Mouse (Mus musculus) heart, adult 2 months (tissue): ENCODE measurements at regions not wholly inside any gene's neighbourhood (a gene's known extent, or its start where the extent isn't known, plus 50 kb on each side); places are given as distances from the start of the nearest gene placed in this dataset.
A peak's percentile ranks its signal among the peaks of the same experiment; 100 is the strongest.

Experiments used
- DNase-seq, 2 experiments: peaks; one replicate each; pipeline ENCODE4 v3.0.0; 2021
- H3K27ac ChIP-seq: fragments of 200-600 bp; 2 replicates; pipeline ENCODE4 v1.8.1; 2022
- H3K27me3 ChIP-seq: fragments of 200-500 bp; 2 replicates; pipeline ENCODE4 v1.6.1; 2012; ENCODE audit warnings: mild to moderate bottlenecking, low read length, inconsistent platforms, mixed read lengths; ENCODE audit not compliant: control insufficient read depth, insufficient read depth
- H3K36me3 ChIP-seq: fragments of 200-500 bp; 2 replicates; pipeline ENCODE4 v1.6.1; 2012; ENCODE audit warnings: low read length, inconsistent platforms; ENCODE audit not compliant: control insufficient read depth, insufficient read depth
- H3K4me1 ChIP-seq: fragments of 200-500 bp; 2 replicates; pipeline ENCODE4 v1.6.1; 2011; ENCODE audit warnings: low read length; ENCODE audit not compliant: control insufficient read depth, insufficient read depth
- H3K4me3 ChIP-seq: fragments of 200-600 bp; 2 replicates; pipeline ENCODE4 v1.8.1; 2022
- H3K79me2 ChIP-seq: fragments of 200-500 bp; replicated peaks from 2 replicates; pipeline ENCODE4 v1.6.1; 2012; ENCODE audit warnings: mild to moderate bottlenecking, inconsistent platforms, low read length, moderate library complexity, mixed read lengths; ENCODE audit not compliant: control insufficient read depth, insufficient read depth
- H3K9ac ChIP-seq: fragments of 200-500 bp; 2 replicates; pipeline ENCODE4 v1.6.1; 2012; ENCODE audit warnings: low read depth, mild to moderate bottlenecking, control low read depth, inconsistent platforms, low read length, mixed read lengths
- CTCF ChIP-seq: fragments of 200-600 bp; IDR thresholded peaks from 2 replicates; pipeline ENCODE4 v1.8.1; 2022; ENCODE audit warnings: antibody characterized with exemption, mild to moderate bottlenecking, moderate library complexity
- EP300 ChIP-seq: fragments of 200-500 bp; IDR thresholded peaks from 2 replicates; pipeline ENCODE4 v1.6.1; 2011; ENCODE audit warnings: low read depth, low read length, control low read depth; ENCODE audit not compliant: insufficient read depth
- POLR2A ChIP-seq: fragments of 200-500 bp; IDR thresholded peaks from 2 replicates; pipeline ENCODE4 v1.6.1; 2011; ENCODE audit warnings: mild to moderate bottlenecking, low read depth, low read length, control low read depth; ENCODE audit not compliant: insufficient read depth
- whole genome bisulfite sequencing: fragments of 180-500 bp; shearing (Covaris S2); methylation state at CpG from one replicate; pipeline ENCODE4 v1.1.7; 2018; 5-methylcytosine and 5-hydroxymethylcytosine counted together
- intact Hi-C: fragments of 180-260 bp; cut with DNase I; formaldehyde crosslinking; loops from one replicate; pipeline ENCODE4 v1.15.1; 2025

DNA sequence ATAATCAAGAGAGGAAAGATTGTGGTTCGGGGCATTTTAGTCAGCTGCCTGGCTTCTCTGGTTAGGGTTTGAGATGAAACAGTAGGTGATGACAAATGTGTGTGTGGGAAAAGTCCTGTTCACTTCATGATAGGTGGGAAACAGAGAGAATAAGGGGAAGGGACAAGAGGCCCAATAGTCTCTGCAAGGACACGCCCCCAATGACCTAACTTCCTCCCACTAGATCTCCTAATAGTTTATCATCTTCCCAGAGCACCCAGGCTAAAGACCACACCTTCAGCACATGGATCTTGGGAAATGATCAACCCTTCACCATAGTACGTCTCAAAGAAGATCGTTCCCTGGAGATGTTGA lies 484.3 kb upstream of the Kazn start:
- H3K4me1 ChIP-seq = no peaks in the 10 kb centered on the region
- 60% methylated on average over 4 of the region's 4 CpGs for whole genome bisulfite sequencing
- no peak for DNase-seq
- TF ChIP-seq POLR2A (no peak), CTCF (no peak), EP300 (no peak)
- H3K79me2 ChIP-seq = no peaks in the 10 kb centered on the region
- H3K4me3 ChIP-seq = no peak overlapping the region
- H3K9ac ChIP-seq = no peak overlapping the region
- H3K27me3 ChIP-seq = no peaks in the 10 kb centered on the region
- no peak overlapping the region for H3K27ac ChIP-seq
- intact Hi-C loops = no loop called here
- H3K36me3 ChIP-seq = no peaks in the 10 kb centered on the region

GRCm38 (mm10) chr4:142722845-142723553 lies 483.8 kb upstream of the Kazn start:
- TF ChIP-seq CTCF = no peak
- TF ChIP-seq EP300 = no peak
- no peak for TF ChIP-seq POLR2A
- Histone ChIP-seq H3K4me3 (no peak overlapping the region), H3K79me2 (no peaks in the 10 kb centered on the region), H3K36me3 (no peaks in the 10 kb centered on the region), H3K27me3 (no peaks in the 10 kb centered on the region), H3K27ac (no peak overlapping the region), H3K4me1 (no peaks in the 10 kb centered on the region), H3K9ac (no peak overlapping the region)
- intact Hi-C loops = no loop called here
- DNase-seq = no peak
- 43% methylated on average over 3 of the region's 3 CpGs for WGBS

DNA sequence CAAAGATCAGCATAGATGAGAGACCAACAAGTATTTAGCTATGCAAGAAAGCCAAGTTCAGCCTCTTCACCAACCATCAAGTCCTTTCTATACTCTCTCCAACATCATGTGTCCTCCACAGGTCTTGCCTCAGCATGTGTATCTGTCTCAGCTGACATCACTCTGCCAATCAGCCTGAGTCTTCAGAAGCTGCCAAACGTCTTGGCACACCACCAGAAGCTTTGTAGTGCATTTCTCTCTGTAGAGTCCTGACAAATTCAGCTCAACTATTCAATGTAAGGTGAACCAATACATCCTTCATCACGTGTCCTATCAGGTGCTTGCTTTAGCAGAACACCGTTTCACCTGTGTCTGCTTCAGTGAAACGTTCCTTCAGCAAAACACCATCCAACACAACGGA lies 462.4 kb upstream of the Kazn start:
- no peaks in the 10 kb centered on the region; the same call in 1 of the 2 replicates for H3K27me3 ChIP-seq
- 72% methylated on average over 5 of the region's 5 CpGs for WGBS

DNA sequence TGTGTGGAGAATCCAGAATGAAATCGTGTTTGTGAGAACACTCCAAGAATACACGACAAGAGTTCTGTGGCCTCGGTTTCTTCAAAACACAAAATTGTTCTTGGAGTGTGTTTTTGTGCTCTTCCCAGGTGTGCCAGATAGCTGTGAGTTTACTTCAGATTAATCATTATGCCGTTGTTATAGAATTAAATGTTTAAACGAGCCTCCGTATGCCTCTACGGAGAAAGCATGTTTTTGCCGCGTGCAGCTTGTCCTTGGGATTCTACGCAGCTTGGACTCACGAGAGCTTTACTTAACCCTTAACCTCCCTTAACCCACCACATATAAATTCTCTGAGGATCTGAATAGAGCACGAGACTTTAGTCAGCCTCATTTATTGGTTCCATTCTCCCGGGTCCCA lies 455.7 kb upstream of the Kazn start:
- TF ChIP-seq POLR2A = no peak
- TF ChIP-seq EP300 = no peak
- TF ChIP-seq CTCF = no peak
- Histone ChIP-seq H3K27ac (no peak overlapping the region), H3K4me3 (no peak overlapping the region), H3K27me3 (no peaks in the 10 kb centered on the region), H3K4me1 (no peaks in the 10 kb centered on the region), H3K9ac (no peak overlapping the region), H3K79me2 (no peaks in the 10 kb centered on the region), H3K36me3 (no peaks in the 10 kb centered on the region)
- WGBS = 75% methylated on average over 13 of the region's 13 CpGs
- DNase-seq = no peak
- intact Hi-C loops = no loop called here

More for the DNA sequence above, 462.4 kb upstream of the Kazn start:
- Histone ChIP-seq H3K79me2 (no peaks in the 10 kb centered on the region), H3K4me3 (no peak overlapping the region), H3K27ac (no peak overlapping the region), H3K9ac (no peak overlapping the region), H3K4me1 (no peaks in the 10 kb centered on the region), H3K36me3 (no peaks in the 10 kb centered on the region)
- no peak for TF ChIP-seq POLR2A
- intact Hi-C loops = no loop called here
- no peak for DNase-seq

GRCm38 (mm10) chr4:142688241-142688640 lies 449.0 kb upstream of the Kazn start:
- H3K79me2 ChIP-seq = no peaks in the 10 kb centered on the region
- intact Hi-C loops = no loop called here

DNA sequence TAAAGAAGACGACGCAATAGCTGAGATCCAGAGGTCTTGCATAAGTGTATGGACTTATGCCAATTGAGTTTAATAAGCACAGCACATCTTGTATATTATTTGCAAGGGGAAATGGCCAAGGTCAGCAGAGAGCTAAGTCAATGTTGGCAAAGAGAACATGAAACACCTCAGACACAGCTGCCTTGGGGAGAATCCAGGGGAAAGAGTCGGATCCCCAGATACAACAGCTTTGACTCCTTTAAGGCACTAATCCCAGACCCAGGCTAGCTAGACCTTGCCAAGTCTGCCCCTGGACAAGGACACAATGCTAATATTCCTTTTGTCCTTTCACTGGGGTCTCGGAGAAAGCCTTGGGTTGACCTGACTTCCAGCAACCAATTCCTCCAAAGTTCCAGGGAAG lies 438.2 kb upstream of the Kazn start:
- Histone ChIP-seq H3K36me3 (no peaks in the 10 kb centered on the region), H3K27ac (no peak overlapping the region), H3K4me1 (no peaks in the 10 kb centered on the region; the same call in 1 of the 2 replicates), H3K27me3 (no peaks in the 10 kb centered on the region), H3K9ac (no peak overlapping the region), H3K4me3 (no peak overlapping the region), H3K79me2 (no peaks in the 10 kb centered on the region)
- intact Hi-C loops = no loop called here
- WGBS = 71% methylated on average over 4 of the region's 4 CpGs
- TF ChIP-seq POLR2A (no peak), CTCF (no peak)
- peak in 1 of 2 experiments; percentile 14 for DNase-seq

More at GRCm38 (mm10) chr4:142688241-142688640, 449.0 kb upstream of the Kazn start:
- Histone ChIP-seq H3K4me3 (no peak overlapping the region), H3K4me1 (no peaks in the 10 kb centered on the region), H3K27ac (no peak overlapping the region), H3K9ac (no peak overlapping the region), H3K27me3 (no peaks in the 10 kb centered on the region), H3K36me3 (no peaks in the 10 kb centered on the region)
- WGBS = 74% methylated on average over 6 of the region's 6 CpGs
- no peak for TF ChIP-seq POLR2A
- TF ChIP-seq CTCF = no peak
- TF ChIP-seq EP300 = no peak
- no peak for DNase-seq
